Mouse (Mus musculus) myocyte (in vitro differentiated cells): ENCODE measurements around the gene Rgs6.

Experiments
- CEBPB ChIP-seq: IDR thresholded peaks from 2 replicates; pipeline ENCODE4 v1.6.1; 2011; ENCODE audit warnings: mild to moderate bottlenecking, moderate library complexity; ENCODE audit not compliant: poor library complexity, insufficient read depth, severe bottlenecking
- E2F4 ChIP-seq: IDR thresholded peaks from one replicate; pipeline ENCODE4 v1.6.1; 2011; ENCODE audit warnings: mild to moderate bottlenecking, control low read depth, moderate library complexity; ENCODE audit not compliant: insufficient read depth
- MAX ChIP-seq: IDR thresholded peaks from one replicate; pipeline ENCODE4 v1.6.1; 2011; ENCODE audit warnings: low read depth, mild to moderate bottlenecking, control low read depth
- MYOD1 ChIP-seq, 3 experiments: IDR thresholded peaks; one replicate each; pipeline ENCODE4 v1.6.1; 2011; ENCODE audit warnings: control low read depth in 2 of 3, low read depth in 2 of 3, mild to moderate bottlenecking in 2 of 3, moderate library complexity in 1 of 3; ENCODE audit not compliant: insufficient read length in 2 of 3, control insufficient read depth in 1 of 3
- MYOG ChIP-seq, 3 experiments: IDR thresholded peaks; one replicate each; pipeline ENCODE4 v1.6.1; 2011; ENCODE audit warnings: control low read depth in 2 of 3, low read depth in 2 of 3, mild to moderate bottlenecking in 2 of 3; ENCODE audit not compliant: insufficient read length in 2 of 3, control insufficient read depth in 1 of 3, insufficient read depth in 1 of 3
- POLR2A ChIP-seq: IDR thresholded peaks from one replicate; pipeline ENCODE4 v1.6.1; 2011; ENCODE audit warnings: low read depth, mild to moderate bottlenecking, control low read depth, moderate library complexity; ENCODE audit not compliant: insufficient read length
- POLR2AphosphoS2 ChIP-seq: IDR thresholded peaks from one replicate; pipeline ENCODE4 v1.6.1; 2011; ENCODE audit warnings: low read depth, control low read depth; ENCODE audit not compliant: insufficient read length
- SRF ChIP-seq: IDR thresholded peaks from one replicate; pipeline ENCODE4 v1.6.1; 2011; ENCODE audit warnings: low read depth; ENCODE audit not compliant: control insufficient read depth, insufficient read length
- TCF12 ChIP-seq: IDR thresholded peaks from one replicate; pipeline ENCODE4 v1.6.1; 2011; ENCODE audit warnings: mild to moderate bottlenecking, control low read depth; ENCODE audit not compliant: poor library complexity, insufficient read depth, severe bottlenecking
- USF1 ChIP-seq: IDR thresholded peaks from one replicate; pipeline ENCODE4 v1.6.1; 2011; ENCODE audit warnings: low read depth, mild to moderate bottlenecking, control low read depth, moderate library complexity

GRCm38 (mm10) chr12:82747099-82747498 lies 159.0 kb downstream of the Rgs6 start:
- TF ChIP-seq POLR2A, result no peak
- no peak for TF ChIP-seq E2F4
- TF ChIP-seq USF1, result no peak
- no peak for TF ChIP-seq MAX
- no peak for TF ChIP-seq MYOG (IDR thresholded peaks at IDR 0.05; ENCODE audit: control insufficient read depth in 1 of 3, insufficient read depth in 1 of 3, insufficient read length in 2 of 3, low read depth in 2 of 3)
- TF ChIP-seq SRF, result no peak
- no peak for TF ChIP-seq CEBPB
- TF ChIP-seq POLR2AphosphoS2, result no peak
- no peak for TF ChIP-seq MYOD1 (IDR thresholded peaks at IDR 0.05; ENCODE audit: control insufficient read depth in 1 of 3, insufficient read length in 2 of 3, low read depth in 2 of 3)
- no peak for TF ChIP-seq TCF12
